Mouse (Mus musculus) forebrain, postnatal 0 days (tissue): ENCODE measurements around the gene Gpr25. TPM values are rescaled to one million over a fixed set of nuclear protein-coding genes. Genes with fewer than 3 reads are reported as not detected.

Experiments used
- ATAC-seq: fragments of 200-750 bp; cut with Nextera tagmentation; 2 replicates; pipeline ENCODE4 v1.8.0; 2017; ENCODE audit warnings: mild to moderate bottlenecking, moderate library complexity
- DNase-seq: peaks from one replicate; pipeline ENCODE4 v3.0.0-alpha.2; 2015
- H3K27ac ChIP-seq: fragments of 300-500 bp; sonication (generic); 2 replicates; pipeline ENCODE4 v1.5.1; 2014; ENCODE audit warnings: low read depth, mild to moderate bottlenecking, antibody characterized with exemption, low read length, moderate library complexity, mixed read lengths
- H3K27me3 ChIP-seq: fragments of 300-500 bp; sonication (generic); 2 replicates; pipeline ENCODE4 v1.6.1; 2014; ENCODE audit warnings: mild to moderate bottlenecking, low read length, mixed read lengths; ENCODE audit not compliant: insufficient read depth
- H3K36me3 ChIP-seq: fragments of 300-500 bp; sonication (generic); 2 replicates; pipeline ENCODE4 v1.6.1; 2014; ENCODE audit warnings: mild to moderate bottlenecking, moderate library complexity; ENCODE audit not compliant: insufficient read depth
- H3K4me1 ChIP-seq: fragments of 300-500 bp; sonication (generic); 2 replicates; pipeline ENCODE4 v1.6.1; 2014; ENCODE audit warnings: antibody characterized with exemption; ENCODE audit not compliant: insufficient read depth
- H3K4me2 ChIP-seq: fragments of 300-500 bp; sonication (generic); 2 replicates; pipeline ENCODE4 v1.6.1; 2014; ENCODE audit warnings: low read depth, mild to moderate bottlenecking, moderate library complexity
- H3K4me3 ChIP-seq: fragments of 300-500 bp; sonication (generic); 2 replicates; pipeline ENCODE4 v1.5.1; 2014; ENCODE audit warnings: low read depth, low read length, mixed read lengths
- H3K9ac ChIP-seq: fragments of 300-500 bp; sonication (generic); 2 replicates; pipeline ENCODE4 v1.6.1; 2014; ENCODE audit warnings: mild to moderate bottlenecking
- H3K9me3 ChIP-seq: fragments of 300-500 bp; sonication (generic); 2 replicates; pipeline ENCODE4 v1.6.1; 2016; ENCODE audit warnings: low read length
- CTCF ChIP-seq: sonication (generic); IDR thresholded peaks from 2 replicates; pipeline ENCODE4 v1.5.1; 2016; ENCODE audit warnings: antibody characterized with exemption, control low read depth, low read depth
- WGBS: fragments of 180-500 bp; shearing (Covaris S2); extraction: QIAGEN DNeasy Blood & Tissue Kit; methylation state at CpG from one replicate; pipeline ENCODE4 v1.1.7; 2014; 5-methylcytosine and 5-hydroxymethylcytosine counted together
- polyA plus RNA-seq: library from polyadenylated mRNA; unstranded; fragments of >200 nt; fragmentation: Nextera tagmentation; extraction: Ambion mirVana; gene quantifications from 2 replicates; pipeline ENCODE4 v1.2.1, GENCODE M21; 2015
- total RNA-seq: library from RNA; depleted of rRNA; stranded (reverse); fragments of >200 nt; gene quantifications from 2 replicates; pipeline ENCODE4 v1.2.3, GENCODE M21; 2014; rRNA removed

Gene Gpr25
- total and polyA plus RNA-seq, 2 experiments from 2014 or later = 2.2 TPM

DNA sequence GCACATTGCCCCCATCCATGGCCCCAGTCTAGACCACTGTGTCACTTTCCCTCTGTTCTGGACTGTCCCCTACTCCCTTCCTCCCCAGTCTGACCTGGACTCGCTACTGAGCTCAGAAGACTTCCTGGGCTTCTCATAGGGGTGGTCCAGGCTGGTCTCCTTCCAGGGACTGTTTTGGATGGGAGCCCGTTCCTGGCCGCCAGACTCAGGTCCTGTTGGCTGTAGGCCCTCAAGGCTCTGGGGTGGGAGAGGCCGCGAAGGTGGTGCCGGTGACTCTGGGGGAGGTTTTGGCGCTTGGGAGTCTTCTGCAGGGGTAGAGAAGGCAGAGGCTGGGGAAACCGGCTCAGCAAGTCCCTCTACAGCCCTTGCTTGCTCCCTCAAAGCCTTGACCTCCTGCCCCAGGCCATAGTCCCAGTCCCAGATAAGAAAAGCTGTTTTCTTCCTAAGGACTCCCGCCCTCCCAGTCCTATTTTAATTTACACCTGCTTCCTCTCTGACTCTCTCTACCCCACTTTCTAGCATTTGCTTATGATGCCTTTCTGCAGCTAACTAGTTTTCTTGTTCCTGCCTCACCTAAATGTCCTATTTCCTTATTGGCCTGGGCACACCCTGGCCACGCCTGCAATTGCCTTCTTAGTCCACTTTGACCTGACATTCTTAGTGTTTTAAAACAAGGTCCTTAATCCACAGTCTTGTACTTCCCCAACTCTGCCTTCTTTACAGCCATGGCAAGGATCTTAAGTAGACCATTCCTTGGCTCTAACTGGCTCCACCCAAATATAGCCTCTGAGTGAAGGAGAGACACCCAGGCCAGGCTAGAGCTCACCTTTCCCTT is 40.4 kb downstream of the Gpr25 start:
- H3K4me3 ChIP-seq = no peak overlapping the region
- H3K36me3 ChIP-seq = peaks cover 11% of the 10 kb centered on the region; the same call in 1 of the 2 replicates
- H3K4me2 ChIP-seq = no peak overlapping the region
- H3K27me3 ChIP-seq = no peaks in the 10 kb centered on the region
- H3K9ac ChIP-seq = no peak overlapping the region
- no peak for TF ChIP-seq CTCF
- no peak for DNase-seq
- no peak overlapping the region for H3K27ac ChIP-seq
- H3K4me1 ChIP-seq = no peaks in the 10 kb centered on the region
- H3K9me3 ChIP-seq = no peaks in the 10 kb centered on the region
- ATAC-seq = no peak
- WGBS = 80% methylated on average over 10 of the region's 10 CpGs

DNA sequence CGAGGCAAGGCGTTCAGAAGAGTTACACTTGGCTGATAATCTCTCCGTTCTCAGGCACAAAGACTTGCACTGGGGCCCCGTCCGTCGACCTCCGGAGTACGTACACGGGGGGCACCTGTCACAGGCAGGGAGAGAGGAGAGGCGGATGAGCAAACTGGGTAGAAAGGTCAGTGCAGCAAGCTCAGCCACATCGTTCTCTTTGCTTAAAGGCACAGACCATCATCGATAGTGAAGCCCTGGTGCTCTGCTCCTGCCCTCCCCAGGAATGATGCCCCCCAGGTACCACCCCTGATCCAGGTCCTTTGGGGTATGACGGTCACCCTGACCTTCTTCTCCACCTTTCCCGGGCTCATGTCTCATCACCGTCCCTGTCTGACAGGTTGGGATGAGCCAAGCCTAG is 46.4 kb downstream of the Gpr25 start:
- ATAC-seq (no peak), DNase-seq (no peak)
- H3K27ac ChIP-seq = no peak overlapping the region
- no peak overlapping the region for H3K4me2 ChIP-seq
- no peak for TF ChIP-seq CTCF
- no peak overlapping the region for H3K4me3 ChIP-seq
- H3K4me1 ChIP-seq = no peaks in the 10 kb centered on the region
- no peaks in the 10 kb centered on the region for H3K27me3 ChIP-seq
- WGBS = 81% methylated on average over 15 of the region's 15 CpGs
- no peak overlapping the region for H3K9ac ChIP-seq
- H3K36me3 ChIP-seq = peaks cover 8% of the 10 kb centered on the region; the same call in 1 of the 2 replicates
- H3K9me3 ChIP-seq = no peaks in the 10 kb centered on the region

DNA sequence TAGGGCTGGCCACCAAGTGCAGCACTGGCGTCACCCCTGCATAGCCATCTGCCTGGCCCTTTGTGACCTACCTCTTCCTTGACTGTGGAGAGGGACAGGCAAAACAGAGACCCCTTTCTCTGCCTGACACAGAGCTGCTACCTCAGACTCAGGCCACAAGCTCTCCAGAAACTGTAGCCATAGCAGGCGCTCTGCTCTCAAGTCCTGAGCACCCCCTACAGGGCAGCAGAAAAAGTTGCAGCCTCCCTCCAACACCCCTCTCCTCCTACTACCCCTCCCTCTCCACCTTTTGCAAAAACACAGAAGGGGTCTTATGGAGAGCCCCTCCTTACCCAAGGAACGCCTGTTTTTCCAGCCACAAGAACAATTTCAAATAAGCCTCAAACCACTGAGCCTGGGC is 47.9 kb downstream of the Gpr25 start, which contains the start of gene Mroh3:
TSS of gene Mroh3 (minus strand) at position 26 of the 400 bp plus-strand sequence.
- no peak within 1 kb of the TSS for H3K9ac ChIP-seq
- H3K4me3 ChIP-seq = no peak within 1 kb of the TSS
- DNase-seq (peak; percentile 54), ATAC-seq (peak; percentile 88)
- peak; percentile 75 for TF ChIP-seq CTCF
- no peaks in the 10 kb centered on the region for H3K9me3 ChIP-seq
- peaks cover 3% of the 10 kb centered on the region; the same call in 1 of the 2 replicates for H3K36me3 ChIP-seq
- H3K4me2 ChIP-seq = no peak within 1 kb of the TSS
- H3K27me3 ChIP-seq = no peaks in the 10 kb centered on the region
- no peak within 1 kb of the TSS for H3K27ac ChIP-seq
- H3K4me1 ChIP-seq = no peaks in the 10 kb centered on the region
- WGBS = 45% methylated on average over 3 of the region's 3 CpGs

Other genes with a start within 250 kb of the Gpr25 start
- gene Ascl5, start 210.1 kb downstream of the Gpr25 start, total RNA-seq = 0.46 TPM in 1 of 2 replicates, not detected in the other
- gene Ascl5, start 210.1 kb downstream of the Gpr25 start, polyA plus RNA-seq = 0.36 and 0.90 TPM in 2 replicates
- 0.62 and 1.1 TPM in 2 replicates for gene Cacna1s, start 208.1 kb downstream of the Gpr25 start, total RNA-seq
- 0.30 and 1.1 TPM in 2 replicates for gene Cacna1s, start 208.1 kb downstream of the Gpr25 start, polyA plus RNA-seq
- gene Kif21b, start 129.5 kb downstream of the Gpr25 start, total RNA-seq = 120 and 135 TPM in 2 replicates
- gene Kif21b, start 129.5 kb downstream of the Gpr25 start, polyA plus RNA-seq = 24.8 and 29.2 TPM in 2 replicates
- gene Mroh3, start 48.0 kb downstream of the Gpr25 start, total RNA-seq = not detected in 2 replicates
- gene Mroh3, start 48.0 kb downstream of the Gpr25 start, polyA plus RNA-seq = not detected in 2 replicates
- gene Inava, start 26.6 kb downstream of the Gpr25 start, total RNA-seq = 4.4 and 12.6 TPM in 2 replicates
- gene Inava, start 26.6 kb downstream of the Gpr25 start, polyA plus RNA-seq = 2.1 and 2.6 TPM in 2 replicates
- gene Camsap2, start 85.2 kb upstream of the Gpr25 start, total RNA-seq = 120 and 135 TPM in 2 replicates
- 16.1 and 20.1 TPM in 2 replicates for gene Camsap2, start 85.2 kb upstream of the Gpr25 start, polyA plus RNA-seq
- gene Ddx59, start 154.4 kb upstream of the Gpr25 start, total RNA-seq = 16.2 and 18.8 TPM in 2 replicates
- gene Ddx59, start 154.4 kb upstream of the Gpr25 start, polyA plus RNA-seq = 14.6 and 17.8 TPM in 2 replicates
- gene Kif14, start 205.5 kb upstream of the Gpr25 start, total RNA-seq = 1.1 and 1.3 TPM in 2 replicates
- 0.42 and 0.56 TPM in 2 replicates for gene Kif14, start 205.5 kb upstream of the Gpr25 start, polyA plus RNA-seq